Mouse (Mus musculus) C2C12 (cell line): Measurements from ENCODE around the gene Ddah2.

Experiments used
- CEBPB ChIP-seq: IDR thresholded peaks from one replicate; pipeline ENCODE4 v1.6.1; 2011; ENCODE audit warnings: low read depth, mild to moderate bottlenecking, control low read depth, moderate library complexity
- CTCF ChIP-seq: IDR thresholded peaks from one replicate; pipeline ENCODE4 v1.5.1; 2011; ENCODE audit not compliant: control insufficient read depth, insufficient read depth, insufficient read length
- MAX ChIP-seq: IDR thresholded peaks from one replicate; pipeline ENCODE4 v1.6.1; 2011; ENCODE audit warnings: mild to moderate bottlenecking, control low read depth
- USF1 ChIP-seq: IDR thresholded peaks from one replicate; pipeline ENCODE4 v1.6.1; 2011; ENCODE audit warnings: low read depth, mild to moderate bottlenecking, control low read depth, moderate library complexity

DNA sequence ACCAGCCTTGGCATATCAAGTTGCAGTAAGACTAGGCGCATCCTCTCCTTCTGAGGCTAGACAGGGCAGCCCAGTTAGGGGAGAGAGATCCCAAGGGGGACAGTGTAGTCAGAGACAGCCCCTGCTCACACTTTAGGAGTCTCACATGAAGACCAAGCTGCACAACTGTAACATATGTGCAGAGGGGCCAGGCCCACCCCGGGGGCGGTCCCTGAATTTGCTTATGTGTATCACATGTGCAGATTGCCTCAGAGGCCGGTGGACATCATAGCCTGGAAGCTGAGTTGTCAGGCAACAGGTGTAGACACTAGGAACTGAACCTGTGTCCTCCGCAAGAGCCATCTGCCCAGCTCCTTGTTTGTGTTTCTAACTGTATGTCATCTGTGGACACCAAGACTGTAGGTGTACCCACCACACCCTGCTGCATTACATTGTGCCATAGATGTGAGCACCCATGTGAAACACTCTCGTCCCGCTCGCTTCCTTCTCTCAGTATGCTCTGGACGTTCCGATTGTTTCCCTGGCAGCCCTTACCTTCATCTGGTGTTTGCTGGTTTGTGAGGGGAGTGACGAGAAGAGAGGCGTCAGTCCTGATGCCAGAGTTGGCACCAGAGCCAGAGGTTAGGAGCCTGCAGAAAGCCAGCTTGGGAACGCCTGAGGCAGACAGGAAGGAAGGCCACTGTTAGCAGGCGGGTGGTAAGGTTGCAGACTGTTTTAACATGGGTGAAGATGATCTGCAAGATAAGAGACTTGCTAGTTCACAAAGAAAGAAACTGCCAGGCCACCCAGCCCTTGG is 33.8 kb downstream of the Ddah2 start:
- TF ChIP-seq CTCF (no peak), CEBPB (no peak), USF1 (no peak), MAX (no peak)
